Mouse (Mus musculus): Measurements from ENCODE around the gene Dhcr24.

The Dhcr24 gene

GRCm38 (mm10) chr4:106560213-106560845 lies 509 bp upstream of the Dhcr24 start:
- DNase-seq (ENCODE audit: low read depth) = no peak

GRCm38 (mm10) chr4:106562006-106562405 lies 1.2 kb downstream of the Dhcr24 start:
- no peak for DNase-seq (ENCODE audit: low read depth)

GRCm38 (mm10) chr4:106562837-106563790 lies 2.3 kb downstream of the Dhcr24 start:
- no peak for DNase-seq (ENCODE audit: low read depth)

- DNase-seq (ENCODE audit: low read depth) = no peak
Observed at GRCm38 (mm10) chr4:106564161-106564560, 3.3 kb downstream of the Dhcr24 start.

GRCm38 (mm10) chr4:106569680-106570079 lies 8.8 kb downstream of the Dhcr24 start:
- DNase-seq (ENCODE audit: low read depth) = no peak

GRCm38 (mm10) chr4:106571081-106571724 lies 10.4 kb downstream of the Dhcr24 start:
- no peak for DNase-seq (ENCODE audit: low read depth)

GRCm38 (mm10) chr4:106575022-106575421 lies 14.2 kb downstream of the Dhcr24 start:
- no peak for DNase-seq (ENCODE audit: low read depth)

- DNase-seq (ENCODE audit: low read depth) = no peak
Observed at GRCm38 (mm10) chr4:106577511-106577910, 16.7 kb downstream of the Dhcr24 start.

- no peak for DNase-seq (ENCODE audit: low read depth)
Observed at GRCm38 (mm10) chr4:106581176-106581864, 20.5 kb downstream of the Dhcr24 start.

- DNase-seq (ENCODE audit: low read depth) = no peak
Observed at GRCm38 (mm10) chr4:106581865-106582204, 21.0 kb downstream of the Dhcr24 start.

GRCm38 (mm10) chr4:106582428-106583153 lies 21.8 kb downstream of the Dhcr24 start:
- DNase-seq (ENCODE audit: low read depth) = no peak

GRCm38 (mm10) chr4:106584665-106585064 lies 23.8 kb downstream of the Dhcr24 start:
- DNase-seq (ENCODE audit: low read depth) = no peak

- DNase-seq (ENCODE audit: low read depth) = no peak
Observed at GRCm38 (mm10) chr4:106587075-106587474, 26.2 kb downstream of the Dhcr24 start.

GRCm38 (mm10) chr4:106590142-106590541 lies 29.3 kb downstream of the Dhcr24 start:
- no peak for DNase-seq (ENCODE audit: low read depth)

- no peak for DNase-seq (ENCODE audit: low read depth)
Observed at GRCm38 (mm10) chr4:106590871-106591270, 30.0 kb downstream of the Dhcr24 start.

GRCm38 (mm10) chr4:106593636-106594035 lies 32.8 kb downstream of the Dhcr24 start:
- no peak for DNase-seq (ENCODE audit: low read depth)

- DNase-seq (ENCODE audit: low read depth) = no peak
Observed at GRCm38 (mm10) chr4:106596200-106596599, 35.4 kb downstream of the Dhcr24 start.

- no peak for DNase-seq (ENCODE audit: low read depth)
Observed at GRCm38 (mm10) chr4:106597055-106597454, 36.2 kb downstream of the Dhcr24 start.

- no peak for DNase-seq (ENCODE audit: low read depth)
Observed at GRCm38 (mm10) chr4:106597741-106598140, 36.9 kb downstream of the Dhcr24 start.

GRCm38 (mm10) chr4:106599415-106599814 lies 38.6 kb downstream of the Dhcr24 start:
- DNase-seq (ENCODE audit: low read depth) = no peak

- DNase-seq (ENCODE audit: low read depth) = no peak
Observed at GRCm38 (mm10) chr4:106600770-106601169, 39.9 kb downstream of the Dhcr24 start.
